Mouse (Mus musculus): ENCODE data around the gene Gpr153. TPM values are rescaled to one million over a fixed set of nuclear protein-coding genes. Genes with fewer than 3 reads are reported as not detected.

Gpr153 gene
- polyA plus RNA-seq, 1 experiment, result 1.4 TPM

DNA sequence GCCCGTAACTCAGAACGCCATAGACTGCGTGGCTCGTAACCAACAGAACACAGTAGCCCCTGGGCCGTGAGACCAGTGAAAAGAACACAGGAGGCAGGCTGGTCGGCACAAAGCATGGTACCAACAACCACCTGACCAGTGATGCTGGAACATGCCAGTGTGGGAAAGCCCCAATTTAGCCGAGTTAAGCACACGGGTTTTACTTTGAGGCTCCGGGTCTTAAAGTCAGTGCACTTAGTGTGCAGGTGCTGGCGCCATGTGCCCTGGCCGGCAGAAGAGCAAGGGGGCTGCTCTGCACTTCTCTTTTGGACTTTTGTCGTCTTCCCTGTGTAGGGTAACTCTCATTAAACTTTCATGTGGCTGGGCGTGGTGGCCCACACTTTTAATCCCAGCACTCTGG is 4.1 kb upstream of the Gpr153 start:
- no peaks in the 10 kb centered on the region for H3K4me1 ChIP-seq (ENCODE audit: control insufficient read depth, insufficient read depth, low read length)
- TF ChIP-seq POLR2A (IDR thresholded peaks at IDR 0.05; ENCODE audit: borderline replicate concordance, control insufficient read depth, low read depth, low read length) (no peak), CTCF (IDR thresholded peaks at IDR 0.05; ENCODE audit: control insufficient read depth, insufficient read depth, low read length) (no peak)
- WGBS, result 86% methylated on average over 13 of the region's 13 CpGs
- no peak overlapping the region for H3K27ac ChIP-seq (ENCODE audit: control insufficient read depth, insufficient read depth, low read depth, low read length, poor library complexity)
- no peak overlapping the region for H3K4me3 ChIP-seq (replicated peaks; ENCODE audit: control insufficient read depth, low read depth, low read length)

DNA sequence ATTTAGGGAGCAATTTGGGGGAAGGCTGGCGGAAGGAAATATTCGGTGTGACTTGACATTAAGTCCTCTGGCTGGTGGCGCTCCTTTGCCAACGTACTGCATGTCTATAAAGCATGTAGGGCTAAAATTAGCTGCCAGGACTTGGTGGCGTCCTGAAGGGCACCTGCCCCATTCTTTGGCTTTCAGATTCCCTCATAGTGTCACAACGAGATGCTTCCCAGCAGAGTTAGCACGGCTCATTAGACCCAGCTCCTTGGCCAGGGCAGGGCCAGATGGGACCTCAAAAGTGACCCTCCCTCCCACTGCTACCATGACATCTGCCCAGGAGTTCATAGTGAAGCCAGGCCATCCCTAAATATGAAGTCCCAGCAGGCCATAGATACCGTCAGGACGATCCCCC is 3.4 kb upstream of the Gpr153 start:
- 86% methylated on average over 9 of the region's 9 CpGs for WGBS

GRCm38 (mm10) chr4:152271334-152271733 is 2.7 kb upstream of the Gpr153 start:
- H3K4me1 ChIP-seq (ENCODE audit: control insufficient read depth, insufficient read depth, low read length), result no peaks in the 10 kb centered on the region
- H3K4me3 ChIP-seq (replicated peaks; ENCODE audit: control insufficient read depth, low read depth, low read length), result no peak overlapping the region
- H3K27ac ChIP-seq (ENCODE audit: control insufficient read depth, insufficient read depth, low read depth, low read length, poor library complexity), result no peak overlapping the region
- TF ChIP-seq POLR2A (IDR thresholded peaks at IDR 0.05; ENCODE audit: borderline replicate concordance, control insufficient read depth, low read depth, low read length) (no peak), CTCF (IDR thresholded peaks at IDR 0.05; ENCODE audit: control insufficient read depth, insufficient read depth, low read length) (no peak)
- WGBS, result 91% methylated on average over 11 of the region's 11 CpGs

More for the DNA sequence above, 3.4 kb upstream of the Gpr153 start:
- TF ChIP-seq CTCF (IDR thresholded peaks at IDR 0.05; ENCODE audit: control insufficient read depth, insufficient read depth, low read length) (no peak), POLR2A (IDR thresholded peaks at IDR 0.05; ENCODE audit: borderline replicate concordance, control insufficient read depth, low read depth, low read length) (no peak)
- Histone ChIP-seq H3K27ac (ENCODE audit: control insufficient read depth, insufficient read depth, low read depth, low read length, poor library complexity) (no peak overlapping the region), H3K4me1 (ENCODE audit: control insufficient read depth, insufficient read depth, low read length) (no peaks in the 10 kb centered on the region), H3K4me3 (replicated peaks; ENCODE audit: control insufficient read depth, low read depth, low read length) (no peak overlapping the region)

DNA sequence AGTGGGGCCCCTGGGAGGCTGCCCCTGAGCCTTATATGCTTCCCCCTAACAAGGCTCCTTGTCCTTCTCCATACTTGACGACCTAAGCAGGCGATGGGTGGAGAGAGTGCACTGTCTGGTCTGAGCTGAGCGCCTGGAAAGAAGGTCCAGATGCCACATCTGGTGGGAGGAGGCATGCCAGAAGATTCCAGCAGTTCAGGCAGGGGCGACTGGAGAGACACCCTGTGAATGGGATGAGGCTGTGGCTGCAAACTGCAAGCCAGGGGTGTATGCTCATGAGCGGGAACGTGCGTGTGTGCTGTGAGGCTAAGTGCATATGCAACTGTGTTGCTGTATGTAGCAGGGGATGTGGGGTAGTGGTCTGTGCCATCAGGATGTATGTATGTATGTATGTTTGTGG is 2.0 kb upstream of the Gpr153 start:
- H3K27ac ChIP-seq (ENCODE audit: control insufficient read depth, insufficient read depth, low read depth, low read length, poor library complexity), result no peak overlapping the region
- no peaks in the 10 kb centered on the region for H3K4me1 ChIP-seq (ENCODE audit: control insufficient read depth, insufficient read depth, low read length)
- 84% methylated on average over 7 of the region's 7 CpGs for WGBS
- TF ChIP-seq CTCF (IDR thresholded peaks at IDR 0.05; ENCODE audit: control insufficient read depth, insufficient read depth, low read length), result no peak
- TF ChIP-seq POLR2A (IDR thresholded peaks at IDR 0.05; ENCODE audit: borderline replicate concordance, control insufficient read depth, low read depth, low read length), result no peak
- H3K4me3 ChIP-seq (replicated peaks; ENCODE audit: control insufficient read depth, low read depth, low read length), result no peak overlapping the region

GRCm38 (mm10) chr4:152272449-152273049 is 1.5 kb upstream of the Gpr153 start:
- Histone ChIP-seq H3K4me3 (replicated peaks; ENCODE audit: control insufficient read depth, low read depth, low read length) (no peak overlapping the region), H3K4me1 (ENCODE audit: control insufficient read depth, insufficient read depth, low read length) (no peaks in the 10 kb centered on the region), H3K27ac (ENCODE audit: control insufficient read depth, insufficient read depth, low read depth, low read length, poor library complexity) (no peak overlapping the region)
- TF ChIP-seq CTCF (IDR thresholded peaks at IDR 0.05; ENCODE audit: control insufficient read depth, insufficient read depth, low read length), result no peak
- no peak for TF ChIP-seq POLR2A (IDR thresholded peaks at IDR 0.05; ENCODE audit: borderline replicate concordance, control insufficient read depth, low read depth, low read length)
- WGBS, result 51% methylated on average over 9 of the region's 9 CpGs

GRCm38 (mm10) chr4:152273191-152273590 is 841 bp upstream of the Gpr153 start:
- Histone ChIP-seq H3K27ac (ENCODE audit: control insufficient read depth, insufficient read depth, low read depth, low read length, poor library complexity) (no peak overlapping the region), H3K4me1 (ENCODE audit: control insufficient read depth, insufficient read depth, low read length) (no peaks in the 10 kb centered on the region), H3K4me3 (replicated peaks; ENCODE audit: control insufficient read depth, low read depth, low read length) (no peak overlapping the region)
- TF ChIP-seq CTCF (IDR thresholded peaks at IDR 0.05; ENCODE audit: control insufficient read depth, insufficient read depth, low read length), result no peak
- TF ChIP-seq POLR2A (IDR thresholded peaks at IDR 0.05; ENCODE audit: borderline replicate concordance, control insufficient read depth, low read depth, low read length), result no peak
- WGBS, result 66% methylated on average over 3 of the region's 3 CpGs

DNA sequence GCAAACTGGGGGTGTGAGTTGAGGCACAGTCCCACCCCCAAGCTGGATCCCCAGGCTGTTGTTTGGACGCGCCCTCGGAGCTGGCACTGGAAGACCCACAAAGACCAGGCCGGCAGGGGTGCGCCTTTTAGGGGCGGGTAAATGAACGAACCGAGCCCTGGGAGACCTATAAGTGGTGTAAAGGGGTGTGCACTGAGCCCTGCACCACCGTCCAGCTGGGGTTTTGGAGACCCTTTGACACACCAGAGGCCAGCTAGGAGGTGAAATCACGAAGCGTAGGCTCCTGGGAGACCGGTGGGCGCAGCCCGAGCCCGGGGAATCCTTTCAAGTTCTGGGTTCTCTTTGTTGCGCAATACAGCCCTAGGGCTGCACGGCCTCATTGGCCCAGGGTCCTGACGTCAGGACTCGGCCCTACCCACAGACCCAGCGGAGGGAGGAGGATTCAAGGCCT is 674 bp downstream of the Gpr153 start:
- Histone ChIP-seq H3K27ac (ENCODE audit: control insufficient read depth, insufficient read depth, low read depth, low read length, poor library complexity) (no peak overlapping the region), H3K4me1 (ENCODE audit: control insufficient read depth, insufficient read depth, low read length) (no peaks in the 10 kb centered on the region), H3K4me3 (replicated peaks; ENCODE audit: control insufficient read depth, low read depth, low read length) (no peak overlapping the region)
- 5% methylated on average over 20 of the region's 20 CpGs for WGBS
- no peak for TF ChIP-seq CTCF (IDR thresholded peaks at IDR 0.05; ENCODE audit: control insufficient read depth, insufficient read depth, low read length)
- no peak for TF ChIP-seq POLR2A (IDR thresholded peaks at IDR 0.05; ENCODE audit: borderline replicate concordance, control insufficient read depth, low read depth, low read length)

DNA sequence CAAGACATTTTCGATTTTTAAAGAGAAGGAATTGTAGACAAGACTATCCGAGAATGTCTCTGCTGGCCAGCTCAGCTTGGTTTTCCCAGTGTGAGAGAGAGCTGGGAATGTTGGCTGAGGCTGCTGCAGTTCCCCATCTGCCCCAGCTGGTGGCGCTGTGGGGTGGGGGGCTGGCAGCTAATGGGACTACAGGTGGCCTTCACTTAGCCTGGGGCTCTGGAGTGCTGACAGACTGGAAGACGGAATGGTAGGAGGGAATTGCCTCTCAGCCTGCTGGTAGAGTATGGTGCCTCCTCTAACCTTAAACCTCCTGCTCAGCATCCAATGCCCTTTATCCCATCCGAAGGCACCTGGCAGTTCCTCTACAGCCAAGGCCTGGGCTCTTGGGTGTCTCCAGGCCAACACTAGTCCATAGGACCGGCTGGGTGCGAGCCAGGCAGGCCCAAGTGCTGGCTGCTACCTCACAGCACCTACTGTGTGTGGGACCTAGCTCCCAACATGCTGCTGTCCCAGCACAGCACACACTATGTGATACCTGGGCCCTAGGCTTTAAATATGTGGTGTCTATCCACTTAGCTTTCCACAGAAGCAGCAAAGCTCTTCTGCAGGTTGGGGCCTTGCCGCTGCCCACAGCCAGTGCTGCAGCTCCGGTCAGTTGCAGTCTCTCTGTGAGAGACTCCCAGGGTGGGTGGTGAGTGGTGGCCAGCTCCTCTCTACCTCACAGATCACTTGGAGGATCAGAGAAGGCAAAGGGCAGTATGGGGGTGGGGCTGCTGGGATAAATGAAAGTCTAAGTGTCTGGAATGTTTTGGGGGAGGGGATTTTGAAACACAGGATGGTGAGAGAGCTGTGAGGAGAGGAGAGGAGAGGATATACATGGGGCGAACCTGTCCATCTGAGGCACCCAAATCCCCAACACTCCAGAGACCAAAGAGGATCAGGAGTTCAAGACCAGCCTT is 2.6 kb downstream of the Gpr153 start:
- 63% methylated on average over 10 of the region's 10 CpGs for WGBS
- no peak overlapping the region for H3K4me3 ChIP-seq (replicated peaks; ENCODE audit: control insufficient read depth, low read depth, low read length)
- H3K4me1 ChIP-seq (ENCODE audit: control insufficient read depth, insufficient read depth, low read length), result no peaks in the 10 kb centered on the region
- TF ChIP-seq POLR2A (IDR thresholded peaks at IDR 0.05; ENCODE audit: borderline replicate concordance, control insufficient read depth, low read depth, low read length), result no peak
- TF ChIP-seq CTCF (IDR thresholded peaks at IDR 0.05; ENCODE audit: control insufficient read depth, insufficient read depth, low read length), result peak; percentile 48
- H3K27ac ChIP-seq (ENCODE audit: control insufficient read depth, insufficient read depth, low read depth, low read length, poor library complexity), result no peak overlapping the region
